Mouse (Mus musculus) liver, postnatal 0 days (tissue): Measurements from ENCODE around the gene Zfp619.
"Not testable (repeated sequence)": the region's sequence is repeated elsewhere in the genome, so short reads cannot be mapped to it uniquely, and the experiment has no call there.

Experiments used
- CTCF ChIP-seq: sonication (generic); IDR thresholded peaks from 2 replicates; pipeline ENCODE4 v1.5.1; 2016; ENCODE audit warnings: antibody characterized with exemption, low read depth
- EP300 ChIP-seq: IDR thresholded peaks from 2 replicates; pipeline ENCODE4 v1.6.1; 2016; ENCODE audit warnings: antibody characterized with exemption, low read depth, mild to moderate bottlenecking

- not testable (repeated sequence) for TF ChIP-seq CTCF, EP300
Observed at GRCm38 (mm10) chr7:39589044-39589443, 71.5 kb downstream of the Zfp619 start.
